Mouse (Mus musculus): Measurements from ENCODE around the gene Erlin1.

DNA sequence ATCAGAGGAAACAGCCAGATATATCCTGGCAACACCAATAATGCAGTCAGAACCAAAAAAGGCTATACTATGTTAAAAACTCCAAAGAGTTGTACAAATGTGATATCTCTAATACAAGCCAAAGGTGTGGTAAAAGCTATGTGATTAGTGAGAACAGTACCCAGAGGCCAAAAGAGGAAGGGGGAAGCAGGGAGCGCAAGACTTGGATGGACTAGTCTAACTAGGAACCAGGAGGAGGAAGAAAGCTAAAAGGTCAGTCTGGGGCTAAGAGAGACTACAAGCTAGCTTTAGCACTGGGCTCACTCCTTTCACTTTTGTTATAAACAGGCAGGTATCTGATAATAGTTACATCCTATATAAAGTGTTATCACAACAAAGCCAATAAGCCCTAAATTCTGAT lies 34.8 kb upstream of the Erlin1 start:
- TF ChIP-seq ZC3H11A (IDR thresholded peaks at IDR 0.05; ENCODE audit: low read depth, low read length) (no peak), ELF1 (IDR thresholded peaks at IDR 0.05; ENCODE audit: low read depth, low read length) (no peak), POLR2A (IDR thresholded peaks at IDR 0.05; ENCODE audit: low read depth, low read length) (no peak), TCF12 (IDR thresholded peaks at IDR 0.05; ENCODE audit: low read depth, low read length) (no peak)
